Mouse (Mus musculus): ENCODE measurements around the gene Ccdc113. TPM values are rescaled to one million over a fixed set of nuclear protein-coding genes. Genes with fewer than 3 reads are reported as not detected.

Gene Ccdc113
- polyA plus RNA-seq, 1 experiment from 2014 or later = not detected

- Histone ChIP-seq H3K9me3 (replicated peaks; ENCODE audit: control insufficient read depth, low read length) (no peaks in the 10 kb centered on the region), H3K4me2 (ENCODE audit: low read depth, low read length) (no peak overlapping the region), H3K27ac (replicated peaks; ENCODE audit: low read depth, low read length) (no peak overlapping the region), H3K36me3 (replicated peaks; ENCODE audit: control insufficient read depth, insufficient read depth, low read depth, low read length) (no peaks in the 10 kb centered on the region), H3K9ac (replicated peaks; ENCODE audit: low read length) (no peak overlapping the region), H3K27me3 (ENCODE audit: control insufficient read depth, insufficient read depth, low read length) (no peaks in the 10 kb centered on the region), H3K4me1 (ENCODE audit: control insufficient read depth, insufficient read depth, low read length) (no peaks in the 10 kb centered on the region), H3K4me3 (ENCODE audit: low read depth, low read length) (no peak overlapping the region)
- no peak for ATAC-seq (replicated peaks; ENCODE audit: insufficient number of reproducible peaks, low FRiP score, low TSS enrichment, low read depth)
- 76% methylated on average over 4 of the region's 4 CpGs for WGBS
- no peak for DNase-seq (ENCODE audit: low spot score)
Measured at GRCm38 (mm10) chr8:95513219-95513618, 20.7 kb upstream of the Ccdc113 start.

- Histone ChIP-seq H3K27me3 (ENCODE audit: control insufficient read depth, insufficient read depth, low read length) (no peaks in the 10 kb centered on the region), H3K27ac (replicated peaks; ENCODE audit: low read depth, low read length) (no peak overlapping the region), H3K9me3 (replicated peaks; ENCODE audit: control insufficient read depth, low read length) (no peaks in the 10 kb centered on the region), H3K4me1 (ENCODE audit: control insufficient read depth, insufficient read depth, low read length) (no peaks in the 10 kb centered on the region), H3K4me3 (ENCODE audit: low read depth, low read length) (no peak overlapping the region), H3K9ac (replicated peaks; ENCODE audit: low read length) (no peak overlapping the region), H3K36me3 (replicated peaks; ENCODE audit: control insufficient read depth, insufficient read depth, low read depth, low read length) (no peaks in the 10 kb centered on the region), H3K4me2 (ENCODE audit: low read depth, low read length) (no peak overlapping the region)
- DNase-seq (ENCODE audit: low spot score) = no peak
- ATAC-seq (replicated peaks; ENCODE audit: insufficient number of reproducible peaks, low FRiP score, low TSS enrichment, low read depth) = no peak
- WGBS = 88% methylated on average over 6 of the region's 6 CpGs
Measured at GRCm38 (mm10) chr8:95516928-95517327, 17.0 kb upstream of the Ccdc113 start.

- H3K9ac ChIP-seq (replicated peaks; ENCODE audit: low read length) = no peak overlapping the region
- H3K27ac ChIP-seq (replicated peaks; ENCODE audit: low read depth, low read length) = no peak overlapping the region
- H3K36me3 ChIP-seq (replicated peaks; ENCODE audit: control insufficient read depth, insufficient read depth, low read depth, low read length) = no peaks in the 10 kb centered on the region
- H3K4me1 ChIP-seq (ENCODE audit: control insufficient read depth, insufficient read depth, low read length) = no peaks in the 10 kb centered on the region
- 87% methylated on average over 4 of the region's 4 CpGs for WGBS
- ATAC-seq (replicated peaks; ENCODE audit: insufficient number of reproducible peaks, low FRiP score, low TSS enrichment, low read depth) = no peak
- no peaks in the 10 kb centered on the region for H3K9me3 ChIP-seq (replicated peaks; ENCODE audit: control insufficient read depth, low read length)
- H3K27me3 ChIP-seq (ENCODE audit: control insufficient read depth, insufficient read depth, low read length) = no peaks in the 10 kb centered on the region
- no peak overlapping the region for H3K4me2 ChIP-seq (ENCODE audit: low read depth, low read length)
- H3K4me3 ChIP-seq (ENCODE audit: low read depth, low read length) = no peak overlapping the region
- DNase-seq (ENCODE audit: low spot score) = no peak
Measured at GRCm38 (mm10) chr8:95523991-95524390, 9.9 kb upstream of the Ccdc113 start.

GRCm38 (mm10) chr8:95528194-95528593 is 5.7 kb upstream of the Ccdc113 start:
- ATAC-seq (replicated peaks; ENCODE audit: insufficient number of reproducible peaks, low FRiP score, low TSS enrichment, low read depth) (no peak), DNase-seq (ENCODE audit: low spot score) (no peak)
- Histone ChIP-seq H3K4me1 (ENCODE audit: control insufficient read depth, insufficient read depth, low read length) (no peaks in the 10 kb centered on the region), H3K4me2 (ENCODE audit: low read depth, low read length) (no peak overlapping the region), H3K36me3 (replicated peaks; ENCODE audit: control insufficient read depth, insufficient read depth, low read depth, low read length) (no peaks in the 10 kb centered on the region), H3K9me3 (replicated peaks; ENCODE audit: control insufficient read depth, low read length) (no peaks in the 10 kb centered on the region), H3K9ac (replicated peaks; ENCODE audit: low read length) (no peak overlapping the region), H3K27me3 (ENCODE audit: control insufficient read depth, insufficient read depth, low read length) (no peaks in the 10 kb centered on the region), H3K27ac (replicated peaks; ENCODE audit: low read depth, low read length) (no peak overlapping the region), H3K4me3 (ENCODE audit: low read depth, low read length) (no peak overlapping the region)
- 88% methylated on average over 10 of the region's 10 CpGs for WGBS

GRCm38 (mm10) chr8:95528750-95529310 is 5.1 kb upstream of the Ccdc113 start:
- 68% methylated on average over 9 of the region's 9 CpGs for WGBS
- Histone ChIP-seq H3K27ac (replicated peaks; ENCODE audit: low read depth, low read length) (no peak overlapping the region), H3K9ac (replicated peaks; ENCODE audit: low read length) (no peak overlapping the region), H3K9me3 (replicated peaks; ENCODE audit: control insufficient read depth, low read length) (no peaks in the 10 kb centered on the region), H3K4me2 (ENCODE audit: low read depth, low read length) (no peak overlapping the region), H3K4me1 (ENCODE audit: control insufficient read depth, insufficient read depth, low read length) (no peaks in the 10 kb centered on the region), H3K36me3 (replicated peaks; ENCODE audit: control insufficient read depth, insufficient read depth, low read depth, low read length) (no peaks in the 10 kb centered on the region), H3K27me3 (ENCODE audit: control insufficient read depth, insufficient read depth, low read length) (no peaks in the 10 kb centered on the region), H3K4me3 (ENCODE audit: low read depth, low read length) (no peak overlapping the region)
- no peak for DNase-seq (ENCODE audit: low spot score)
- ATAC-seq (replicated peaks; ENCODE audit: insufficient number of reproducible peaks, low FRiP score, low TSS enrichment, low read depth) = no peak

- no peak for ATAC-seq (replicated peaks; ENCODE audit: insufficient number of reproducible peaks, low FRiP score, low TSS enrichment, low read depth)
- Histone ChIP-seq H3K4me2 (ENCODE audit: low read depth, low read length) (no peak overlapping the region), H3K4me1 (ENCODE audit: control insufficient read depth, insufficient read depth, low read length) (no peaks in the 10 kb centered on the region), H3K36me3 (replicated peaks; ENCODE audit: control insufficient read depth, insufficient read depth, low read depth, low read length) (no peaks in the 10 kb centered on the region), H3K27me3 (ENCODE audit: control insufficient read depth, insufficient read depth, low read length) (no peaks in the 10 kb centered on the region), H3K9me3 (replicated peaks; ENCODE audit: control insufficient read depth, low read length) (no peaks in the 10 kb centered on the region), H3K9ac (replicated peaks; ENCODE audit: low read length) (no peak overlapping the region), H3K4me3 (ENCODE audit: low read depth, low read length) (no peak overlapping the region), H3K27ac (replicated peaks; ENCODE audit: low read depth, low read length) (no peak overlapping the region)
- WGBS = 55% methylated on average over 4 of the region's 4 CpGs
- no peak for DNase-seq (ENCODE audit: low spot score)
Measured at GRCm38 (mm10) chr8:95532206-95532605, 1.7 kb upstream of the Ccdc113 start.

GRCm38 (mm10) chr8:95539487-95539886 is 5.6 kb downstream of the Ccdc113 start:
- H3K4me2 ChIP-seq (ENCODE audit: low read depth, low read length) = no peak overlapping the region
- DNase-seq (ENCODE audit: low spot score) (no peak), ATAC-seq (replicated peaks; ENCODE audit: insufficient number of reproducible peaks, low FRiP score, low TSS enrichment, low read depth) (no peak)
- no peaks in the 10 kb centered on the region for H3K4me1 ChIP-seq (ENCODE audit: control insufficient read depth, insufficient read depth, low read length)
- no peaks in the 10 kb centered on the region for H3K9me3 ChIP-seq (replicated peaks; ENCODE audit: control insufficient read depth, low read length)
- H3K27ac ChIP-seq (replicated peaks; ENCODE audit: low read depth, low read length) = no peak overlapping the region
- 86% methylated on average over 5 of the region's 5 CpGs for WGBS
- H3K9ac ChIP-seq (replicated peaks; ENCODE audit: low read length) = no peak overlapping the region
- no peak overlapping the region for H3K4me3 ChIP-seq (ENCODE audit: low read depth, low read length)
- H3K27me3 ChIP-seq (ENCODE audit: control insufficient read depth, insufficient read depth, low read length) = no peaks in the 10 kb centered on the region
- H3K36me3 ChIP-seq (replicated peaks; ENCODE audit: control insufficient read depth, insufficient read depth, low read depth, low read length) = no peaks in the 10 kb centered on the region

- Histone ChIP-seq H3K4me2 (ENCODE audit: low read depth, low read length) (no peak overlapping the region), H3K27me3 (ENCODE audit: control insufficient read depth, insufficient read depth, low read length) (no peaks in the 10 kb centered on the region), H3K4me3 (ENCODE audit: low read depth, low read length) (no peak overlapping the region), H3K9ac (replicated peaks; ENCODE audit: low read length) (no peak overlapping the region), H3K9me3 (replicated peaks; ENCODE audit: control insufficient read depth, low read length) (no peaks in the 10 kb centered on the region), H3K4me1 (ENCODE audit: control insufficient read depth, insufficient read depth, low read length) (no peaks in the 10 kb centered on the region), H3K27ac (replicated peaks; ENCODE audit: low read depth, low read length) (no peak overlapping the region), H3K36me3 (replicated peaks; ENCODE audit: control insufficient read depth, insufficient read depth, low read depth, low read length) (no peaks in the 10 kb centered on the region)
- no peak for DNase-seq (ENCODE audit: low spot score)
- 95% methylated on average over 6 of the region's 6 CpGs for WGBS
- ATAC-seq (replicated peaks; ENCODE audit: insufficient number of reproducible peaks, low FRiP score, low TSS enrichment, low read depth) = no peak
Measured at GRCm38 (mm10) chr8:95542191-95542590, 8.3 kb downstream of the Ccdc113 start.
